Mouse (Mus musculus) CH12.LX (cell line): Measurements from ENCODE around the gene Bhlhe40. TPM values are rescaled to one million over a fixed set of nuclear protein-coding genes. Genes with fewer than 3 reads are reported as not detected.
A peak's percentile ranks its signal among the peaks of the same experiment; 100 is the strongest.

Experiments
- DNase-seq: peaks from one replicate; pipeline ENCODE4 v3.0.0-alpha.2; 2013; ENCODE audit errors: extremely low read depth
- H3K27ac ChIP-seq: 2 replicates; pipeline ENCODE4 v1.5.1; 2012; ENCODE audit warnings: low read depth, mild to moderate bottlenecking, control low read depth, moderate library complexity; ENCODE audit not compliant: insufficient read depth
- H3K27me3 ChIP-seq: replicated peaks from 2 replicates; pipeline ENCODE3; 2012; ENCODE audit warnings: inconsistent platforms
- H3K36me3 ChIP-seq, 2 experiments: replicated peaks in 1 of 2; 2 replicates each; pipeline versions ENCODE3 to v1.6.1; 2012; ENCODE audit warnings: inconsistent platforms in 1 of 2, low read length in 1 of 2, mild to moderate bottlenecking in 1 of 2, mixed read lengths in 1 of 2, moderate library complexity in 1 of 2; ENCODE audit not compliant: control insufficient read depth in 1 of 2, insufficient read depth in 1 of 2
- H3K4me1 ChIP-seq, 2 experiments: 2 replicates each; pipeline ENCODE4 v1.6.1; 2012; ENCODE audit warnings: inconsistent platforms in 1 of 2, moderate library complexity in 1 of 2; ENCODE audit not compliant: insufficient read depth in 2 of 2, control insufficient read depth in 1 of 2
- H3K4me2 ChIP-seq: 2 replicates; pipeline ENCODE4 v1.6.1; 2012; ENCODE audit warnings: low read depth, mild to moderate bottlenecking, control low read depth; ENCODE audit not compliant: poor library complexity, insufficient read depth, severe bottlenecking
- H3K4me3 ChIP-seq, 3 experiments: fragments of 150-350 bp in 1 of 3; sonication (generic) in 1 of 3; replicated peaks in 1 of 3; 2 replicates each; pipeline versions ENCODE3 to v1.5.1; 2011 to 2012; ENCODE audit warnings: low read depth in 2 of 3, low read length in 2 of 3, mild to moderate bottlenecking in 2 of 3, moderate library complexity in 2 of 3, control low read depth in 1 of 3, improper control_type of control experiment in 1 of 3, inconsistent platforms in 1 of 3, mixed read lengths in 1 of 3; ENCODE audit not compliant: poor library complexity in 1 of 3
- H3K79me2 ChIP-seq: replicated peaks from 2 replicates; pipeline ENCODE4 v1.6.1; 2012; ENCODE audit warnings: mild to moderate bottlenecking, moderate library complexity; ENCODE audit not compliant: control insufficient read depth, poor library complexity, insufficient read depth, severe bottlenecking; ENCODE audit errors: extremely low read depth
- H3K9ac ChIP-seq: 2 replicates; pipeline ENCODE4 v1.6.1; 2012; ENCODE audit warnings: low read depth, mild to moderate bottlenecking, control low read depth, moderate library complexity; ENCODE audit not compliant: insufficient read depth
- H3K9me3 ChIP-seq: replicated peaks from 2 replicates; pipeline ENCODE3; 2012; ENCODE audit warnings: low read length, inconsistent platforms, mixed read lengths
- CHD2 ChIP-seq: IDR thresholded peaks from 2 replicates; pipeline ENCODE4 v1.6.1; 2011; ENCODE audit warnings: low read length, improper control_type of control experiment
- CTCF ChIP-seq, 2 experiments: IDR thresholded peaks in 1 of 2; conservative IDR thresholded peaks in 1 of 2; 2 replicates each; pipeline ENCODE4 v1.5.1; 2011 to 2012; ENCODE audit warnings: low read depth in 2 of 2, low read length in 2 of 2, improper control_type of control experiment in 1 of 2, inconsistent platforms in 1 of 2, mild to moderate bottlenecking in 1 of 2, moderate library complexity in 1 of 2
- E2F4 ChIP-seq: IDR thresholded peaks from 2 replicates; pipeline ENCODE4 v1.6.1; 2011; ENCODE audit warnings: low read depth, low read length, improper control_type of control experiment; ENCODE audit not compliant: insufficient replicate concordance
- ELF1 ChIP-seq: IDR thresholded peaks from 2 replicates; pipeline ENCODE4 v1.6.1; 2014; ENCODE audit warnings: low read depth, mild to moderate bottlenecking, inconsistent platforms, low read length, improper control_type of control experiment
- ETS1 ChIP-seq: conservative IDR thresholded peaks from 2 replicates; pipeline ENCODE4 v1.6.1; 2012; ENCODE audit warnings: low read depth, mild to moderate bottlenecking, inconsistent platforms, low read length, improper control_type of control experiment, moderate library complexity
- GABPA ChIP-seq: IDR thresholded peaks from 2 replicates; pipeline ENCODE4 v1.6.1; 2012; ENCODE audit warnings: low read depth, low read length, improper control_type of control experiment, inconsistent platforms; ENCODE audit not compliant: insufficient replicate concordance
- JUN ChIP-seq: IDR thresholded peaks from 2 replicates; pipeline ENCODE4 v1.6.1; 2011; ENCODE audit warnings: low read depth, mild to moderate bottlenecking, low read length, improper control_type of control experiment, moderate library complexity; ENCODE audit not compliant: insufficient read depth
- JUND ChIP-seq: conservative IDR thresholded peaks from 2 replicates; pipeline ENCODE4 v1.6.1; 2011; ENCODE audit warnings: low read depth, low read length, improper control_type of control experiment
- KAT2A ChIP-seq: IDR thresholded peaks from 2 replicates; pipeline ENCODE4 v1.6.1; 2012; ENCODE audit warnings: low read length, improper control_type of control experiment, inconsistent platforms; ENCODE audit not compliant: insufficient replicate concordance
- MAX ChIP-seq: IDR thresholded peaks from 2 replicates; pipeline ENCODE4 v1.6.1; 2011; ENCODE audit warnings: low read length, improper control_type of control experiment
- MEF2A ChIP-seq: IDR thresholded peaks from 2 replicates; pipeline ENCODE4 v1.6.1; 2014; ENCODE audit warnings: low read depth, mild to moderate bottlenecking, inconsistent platforms, low read length, improper control_type of control experiment, borderline replicate concordance
- NELFE ChIP-seq: IDR thresholded peaks from 2 replicates; pipeline ENCODE4 v1.6.1; 2011; ENCODE audit warnings: low read depth, low read length, improper control_type of control experiment
- NRF1 ChIP-seq: IDR thresholded peaks from 2 replicates; pipeline ENCODE4 v1.6.1; 2014; ENCODE audit warnings: low read depth, mild to moderate bottlenecking, inconsistent platforms, low read length, improper control_type of control experiment, moderate library complexity
- POLR2A ChIP-seq: IDR thresholded peaks from 2 replicates; pipeline ENCODE4 v1.6.1; 2011; ENCODE audit warnings: low read depth, mild to moderate bottlenecking, improper control_type of control experiment, low read length
- POLR2AphosphoS2 ChIP-seq: IDR thresholded peaks from 2 replicates; pipeline ENCODE4 v1.6.1; 2011; ENCODE audit warnings: low read depth, low read length, improper control_type of control experiment
- RAD21 ChIP-seq: IDR thresholded peaks from 2 replicates; pipeline ENCODE4 v1.6.1; 2011; ENCODE audit warnings: low read depth, mild to moderate bottlenecking, low read length, improper control_type of control experiment, moderate library complexity
- SIN3A ChIP-seq: IDR thresholded peaks from 2 replicates; pipeline ENCODE4 v1.6.1; 2012; ENCODE audit warnings: low read length, improper control_type of control experiment, inconsistent platforms
- SMC3 ChIP-seq: IDR thresholded peaks from 2 replicates; pipeline ENCODE4 v1.6.1; 2011; ENCODE audit warnings: low read depth, low read length, improper control_type of control experiment
- USF1 ChIP-seq: IDR thresholded peaks from 2 replicates; pipeline ENCODE4 v1.6.1; 2014; ENCODE audit warnings: low read depth, mild to moderate bottlenecking, inconsistent platforms, low read length, improper control_type of control experiment
- ZC3H11A ChIP-seq: IDR thresholded peaks from 2 replicates; pipeline ENCODE4 v1.6.1; 2012; ENCODE audit warnings: low read depth, mild to moderate bottlenecking, inconsistent platforms, low read length, improper control_type of control experiment
- dilution Hi-C: fragments of 300-500 bp; cut with MboI; formaldehyde crosslinking; loops from 2 replicates; pipeline ENCODE4 v1.14.3; 2020; ENCODE audit warnings: low sequenced_read_pairs; ENCODE audit not compliant: extremely low pct_unique_long_range_greater_than_20kb, extremely low pct_ligation_motif_present
- in situ Hi-C: fragments of 300-500 bp; cut with MboI; formaldehyde crosslinking; loops from 3 replicates; pipeline ENCODE4 v1.14.3; 2019; ENCODE audit warnings: low sequenced_read_pairs, low pct_ligation_motif_present, low pct_unique_long_range_greater_than_20kb, mixed read lengths
- polyA plus RNA-seq: library from polyadenylated mRNA; unstranded; fragments of >175 nt; gene quantifications from 2 replicates; pipeline ENCODE4 v1.2.1, GENCODE M21; 2012; ENCODE audit warnings: low read depth; ENCODE audit not compliant: insufficient read length
- total RNA-seq, 2 experiments: library from RNA; depleted of rRNA; stranded (reverse); fragments of 300-350 nt in 1 of 2; fragments of >200 nt in 1 of 2; gene quantifications; 2 replicates each; pipeline ENCODE4 v1.2.3; 2012 to 2014

Gene Bhlhe40
- total and polyA plus RNA-seq, 3 experiments = 55.4 to 130 (median 117) TPM

DNA sequence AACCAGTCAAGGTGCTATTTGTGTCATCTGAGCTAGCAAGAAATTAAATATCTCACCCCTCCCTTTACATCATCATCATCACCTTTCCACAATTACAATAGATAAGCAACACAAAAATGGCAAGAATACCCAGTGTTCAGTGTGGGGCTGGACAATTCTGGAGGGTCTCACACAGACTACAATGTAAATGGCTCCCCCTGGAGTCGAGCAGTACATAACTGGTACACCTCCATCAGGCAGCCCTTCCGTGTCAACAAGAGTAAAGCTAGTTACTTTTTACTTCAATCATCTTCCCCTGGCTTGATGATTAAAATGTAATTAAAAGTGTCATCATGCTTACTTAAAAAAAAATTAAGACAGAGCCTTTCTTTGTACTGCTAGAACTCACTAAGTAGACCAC, 4.6 kb upstream of the Bhlhe40 start:
- no peaks in the 10 kb centered on the region for H3K36me3 ChIP-seq
- no peak for TF ChIP-seq MAX
- TF ChIP-seq NELFE = no peak
- TF ChIP-seq ETS1 = no peak
- TF ChIP-seq SIN3A = no peak
- no peak for TF ChIP-seq USF1
- no peak for TF ChIP-seq JUN
- peak in 1 of 2 experiments; percentile 62; a peak in 2 of 4 replicates for TF ChIP-seq CTCF (conservative IDR thresholded peaks at IDR 0.05 in 1 of 2, IDR thresholded peaks at IDR 0.05 in 1 of 2; ENCODE audit: low read depth in 2 of 2, low read length in 2 of 2)
- peak; percentile 13; the same call in 1 of the 2 replicates for TF ChIP-seq ZC3H11A
- no peak for TF ChIP-seq POLR2A
- peak; percentile 73 for TF ChIP-seq SMC3
- no peak for TF ChIP-seq GABPA
- no peak for TF ChIP-seq NRF1
- TF ChIP-seq ELF1 = no peak
- peak; percentile 73 for TF ChIP-seq RAD21
- no peak for TF ChIP-seq CHD2
- no peak overlapping the region for H3K27ac ChIP-seq
- no peak overlapping the region for H3K4me2 ChIP-seq
- H3K79me2 ChIP-seq = peaks cover 4% of the 10 kb centered on the region
- H3K27me3 ChIP-seq = no peaks in the 10 kb centered on the region
- no peaks in the 10 kb centered on the region for H3K9me3 ChIP-seq
- peaks cover 5 to 18% of the 10 kb centered on the region in 2 experiments; a peak in 3 of 4 replicates for H3K4me1 ChIP-seq
- in situ Hi-C loops = no loop called here
- dilution Hi-C loops = no loop called here
- DNase-seq = no peak
- H3K9ac ChIP-seq = no peak overlapping the region
- H3K4me3 ChIP-seq = no peak overlapping the region

DNA sequence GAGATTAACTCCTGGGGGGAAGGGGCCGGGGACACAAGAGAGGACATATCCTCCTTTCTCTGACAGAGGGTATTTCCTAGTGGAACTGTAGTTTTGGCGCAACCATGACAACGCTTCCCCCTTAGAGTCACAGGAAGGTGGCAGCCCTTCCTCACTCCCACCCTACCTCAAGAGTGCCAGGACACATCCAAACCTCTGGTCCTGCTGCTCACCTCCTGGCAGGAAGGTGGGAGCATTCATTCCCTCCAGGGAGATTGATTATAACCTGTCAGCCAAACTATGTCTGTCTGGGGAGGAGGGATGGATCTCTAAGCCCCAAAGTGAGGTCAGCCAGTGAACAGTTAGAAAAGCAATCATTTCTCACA, 2.4 kb upstream of the Bhlhe40 start:
- peaks cover 5 to 18% of the 10 kb centered on the region in 2 experiments; a peak in 3 of 4 replicates for H3K4me1 ChIP-seq
- peak overlapping the region; percentile 37 for H3K9ac ChIP-seq
- H3K36me3 ChIP-seq = peaks cover 2 to 7% of the 10 kb centered on the region in 2 experiments
- no peaks in the 10 kb centered on the region for H3K27me3 ChIP-seq
- H3K4me2 ChIP-seq = peak overlapping the region; percentile 66
- dilution Hi-C loops = no loop called here
- peak overlapping the region; percentile 97 for H3K27ac ChIP-seq
- H3K4me3 ChIP-seq = peak overlapping the region in 2 of 3 experiments; percentile 44 to 62
- H3K9me3 ChIP-seq = no peaks in the 10 kb centered on the region
- TF ChIP-seq E2F4 (0 out of 2 replicates have a peak, but pooled peaks have one; percentile 19), POLR2AphosphoS2 (0 out of 2 replicates have a peak, but pooled peaks have one; percentile 10), MEF2A (no peak), KAT2A (0 out of 2 replicates have a peak, but pooled peaks have one; percentile 38), JUND (no peak), NRF1 (0 out of 2 replicates have a peak, but pooled peaks have one; percentile 12)
- H3K79me2 ChIP-seq = peaks cover 23% of the 10 kb centered on the region
- no peak for DNase-seq
- in situ Hi-C loops = no loop called here
